Mouse (Mus musculus) heart, embryonic 15.5 days (tissue): ENCODE measurements around the gene Gm5773. TPM values are rescaled to one million over a fixed set of nuclear protein-coding genes. Genes with fewer than 3 reads are reported as not detected.
"Not testable (repeated sequence)": the region's sequence is repeated elsewhere in the genome, so short reads cannot be mapped to it uniquely, and the experiment has no call there.

Experiments
- ATAC-seq: fragments of 200-750 bp; cut with Nextera tagmentation; replicated peaks from 2 replicates; pipeline ENCODE4 v1.8.0; 2017; ENCODE audit warnings: low read depth, moderate TSS enrichment; ENCODE audit not compliant: insufficient number of reproducible peaks, insufficient read depth, low FRiP score
- H3K27ac ChIP-seq: fragments of 300-500 bp; sonication (generic); 2 replicates; pipeline ENCODE4 v1.5.1; 2015; ENCODE audit warnings: mild to moderate bottlenecking, inconsistent platforms
- H3K27me3 ChIP-seq: fragments of 300-500 bp; sonication (generic); 2 replicates; pipeline ENCODE4 v1.6.1; 2015; ENCODE audit warnings: inconsistent platforms
- H3K36me3 ChIP-seq: fragments of 300-500 bp; sonication (generic); 2 replicates; pipeline ENCODE4 v1.6.1; 2015; ENCODE audit warnings: mild to moderate bottlenecking, inconsistent platforms
- H3K4me1 ChIP-seq: fragments of 300-500 bp; sonication (generic); replicated peaks from 2 replicates; pipeline ENCODE4 v1.6.1; 2015; ENCODE audit warnings: inconsistent platforms
- H3K4me2 ChIP-seq: fragments of 300-500 bp; sonication (generic); 2 replicates; pipeline ENCODE4 v1.6.1; 2015; ENCODE audit warnings: inconsistent platforms, mild to moderate bottlenecking, moderate library complexity
- H3K4me3 ChIP-seq: fragments of 300-500 bp; sonication (generic); 2 replicates; pipeline ENCODE4 v1.5.1; 2015; ENCODE audit warnings: mild to moderate bottlenecking, inconsistent platforms
- H3K9ac ChIP-seq: fragments of 300-500 bp; sonication (generic); 2 replicates; pipeline ENCODE4 v1.6.1; 2015; ENCODE audit warnings: mild to moderate bottlenecking, inconsistent platforms
- H3K9me3 ChIP-seq: fragments of 300-500 bp; sonication (generic); replicated peaks from 2 replicates; pipeline ENCODE4 v1.6.1; 2016; ENCODE audit warnings: inconsistent platforms
- WGBS: fragments of 180-500 bp; shearing (Covaris S2); methylation state at CpG from one replicate; pipeline ENCODE4 v1.1.7; 2015; ENCODE audit warnings: mixed read lengths; 5-methylcytosine and 5-hydroxymethylcytosine counted together
- polyA plus RNA-seq: library from polyadenylated mRNA; unstranded; fragments of >200 nt; fragmentation: Nextera tagmentation; extraction: Ambion mirVana; gene quantifications from 2 replicates; pipeline ENCODE4 v1.2.1, GENCODE M21; 2015

The Gm5773 gene
- polyA plus RNA-seq = not detected in 2 replicates

DNA sequence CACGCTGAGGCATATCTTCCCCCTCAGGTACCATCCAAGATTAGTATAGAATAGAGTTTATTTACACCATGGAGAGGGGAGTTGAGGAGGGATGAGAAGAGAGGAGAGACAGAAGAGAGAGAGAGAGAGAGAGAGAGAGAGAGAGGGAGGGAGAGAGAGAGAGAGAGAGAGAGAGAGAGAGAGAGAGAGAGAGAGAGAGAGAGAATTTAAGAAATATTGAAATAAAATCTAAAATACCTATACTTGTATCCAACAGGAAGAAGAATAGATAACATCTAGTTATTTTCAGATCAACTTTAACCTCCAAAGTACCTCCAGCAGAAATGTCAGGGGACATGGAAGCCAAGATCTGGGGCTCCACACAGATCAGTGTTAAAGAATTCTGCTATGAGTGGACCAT lies at the start of gene Gm5773:
TSS of gene Gm5773 (plus strand) at position 301 of the 400 bp plus-strand sequence.
- H3K9ac ChIP-seq, ATAC-seq, H3K4me2 ChIP-seq, H3K4me1 ChIP-seq, H3K27me3 ChIP-seq, H3K9me3 ChIP-seq, H3K4me3 ChIP-seq, H3K27ac ChIP-seq, H3K36me3 ChIP-seq: not testable (repeated sequence)
- 68% methylated on average over 1 of the region's 1 CpGs for WGBS

DNA sequence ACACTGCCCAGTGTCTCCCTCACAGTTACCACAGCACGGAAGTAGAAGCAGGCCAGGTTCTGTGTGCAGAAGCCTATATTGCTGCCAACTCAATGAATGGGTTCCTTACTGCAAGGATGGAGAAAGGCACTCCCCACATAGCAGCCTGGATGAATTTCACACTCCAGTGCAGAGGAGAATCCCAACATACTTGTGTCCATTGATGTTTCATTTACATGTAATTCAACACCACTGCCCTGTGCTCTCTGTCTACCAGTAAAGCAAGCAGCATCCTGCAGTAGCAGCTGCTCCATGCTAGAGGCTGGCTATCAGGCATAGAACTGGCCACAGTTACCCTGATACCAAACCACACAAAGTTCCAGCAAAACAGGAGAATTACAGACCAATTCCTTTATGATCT lies 27.3 kb upstream of the Gm5773 start:
- H3K27ac ChIP-seq, H3K4me1 ChIP-seq, H3K4me3 ChIP-seq, H3K4me2 ChIP-seq, ATAC-seq, H3K9me3 ChIP-seq, H3K36me3 ChIP-seq, H3K27me3 ChIP-seq, H3K9ac ChIP-seq: not testable (repeated sequence)
- 81% methylated on average over 1 of the region's 1 CpGs for WGBS

GRCm38 (mm10) chr3:93754022-93754421 lies 18.8 kb upstream of the Gm5773 start:
- not testable (repeated sequence) for ATAC-seq, H3K4me2 ChIP-seq, H3K27me3 ChIP-seq, H3K9me3 ChIP-seq, H3K4me3 ChIP-seq, H3K9ac ChIP-seq, H3K36me3 ChIP-seq, H3K4me1 ChIP-seq, H3K27ac ChIP-seq
- WGBS = 89% methylated on average over 18 of the region's 18 CpGs

DNA sequence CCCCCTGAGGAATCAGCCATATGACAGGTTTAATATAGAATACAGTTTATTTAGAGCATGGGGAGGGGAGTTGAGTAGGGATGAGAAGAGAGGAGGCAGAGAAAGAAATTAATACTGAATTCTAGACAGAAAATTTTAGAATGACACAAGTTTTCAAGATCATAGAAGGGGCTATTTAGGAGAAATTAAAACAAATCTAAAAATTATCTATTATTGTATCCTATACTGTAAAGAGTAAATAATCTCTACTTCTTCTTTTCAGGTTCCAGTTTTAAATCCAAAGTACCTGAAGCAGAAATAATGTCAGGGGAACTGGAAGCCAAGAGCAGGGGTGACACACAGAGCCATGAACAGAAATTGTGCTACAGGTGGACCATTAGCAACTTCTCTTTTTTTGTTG lies 23.3 kb downstream of the Gm5773 start, which contains the start of gene Tdpoz4:
TSS of gene Tdpoz4 (plus strand) at position 301 of the 400 bp plus-strand sequence.
- H3K36me3 ChIP-seq, H3K27me3 ChIP-seq, H3K4me3 ChIP-seq, H3K27ac ChIP-seq, H3K9me3 ChIP-seq, ATAC-seq, H3K4me2 ChIP-seq, H3K4me1 ChIP-seq, H3K9ac ChIP-seq: not testable (repeated sequence)

DNA sequence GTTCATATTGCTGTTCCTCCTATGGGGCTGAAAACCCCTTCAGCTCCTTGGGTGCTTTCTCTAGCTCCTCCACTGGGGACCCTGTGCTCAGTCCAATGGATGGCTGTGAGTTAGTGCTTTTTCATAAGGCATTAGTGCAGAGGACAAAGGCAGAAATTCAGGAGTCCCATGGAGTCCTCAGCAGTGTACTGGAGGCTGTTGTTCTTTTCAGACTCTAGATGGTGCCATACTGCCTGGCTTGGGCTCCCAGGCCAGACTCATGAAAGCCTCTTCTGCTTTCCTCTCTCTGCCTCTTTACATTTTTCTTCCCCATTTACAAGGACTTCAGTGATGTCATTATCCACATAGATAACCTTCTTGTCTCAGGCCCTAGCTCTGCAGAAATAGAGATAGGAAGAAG lies 40.5 kb downstream of the Gm5773 start:
- not testable (repeated sequence) for H3K4me1 ChIP-seq, H3K27ac ChIP-seq, H3K27me3 ChIP-seq, H3K36me3 ChIP-seq, ATAC-seq, H3K9ac ChIP-seq, H3K4me3 ChIP-seq, H3K4me2 ChIP-seq, H3K9me3 ChIP-seq

Other genes with a start within 250 kb of the Gm5773 start
- gene S100a10, start 217.9 kb upstream of the Gm5773 start, polyA plus RNA-seq = 249 and 250 TPM in 2 replicates
- not detected in 2 replicates for gene Tdpoz2, start 120.3 kb upstream of the Gm5773 start, polyA plus RNA-seq
- gene Tdpoz1, start 96.7 kb upstream of the Gm5773 start, polyA plus RNA-seq = not detected in 2 replicates
- not detected in 2 replicates for gene Gm37596, start 79.9 kb upstream of the Gm5773 start, polyA plus RNA-seq
- not detected in 2 replicates for gene Tdpoz4, start 23.4 kb downstream of the Gm5773 start, polyA plus RNA-seq
- not detected in 2 replicates for gene Tdpoz3, start 53.0 kb downstream of the Gm5773 start, polyA plus RNA-seq
- gene Gm9117, start 170.5 kb downstream of the Gm5773 start, polyA plus RNA-seq = not detected in 2 replicates
- gene Tdpoz5, start 188.3 kb downstream of the Gm5773 start, polyA plus RNA-seq = not detected in 2 replicates